Mouse (Mus musculus) liver, adult 2 months (tissue): ENCODE measurements around the gene Fgfr2. TPM values are rescaled to one million over a fixed set of nuclear protein-coding genes. Genes with fewer than 3 reads are reported as not detected.
A peak's percentile ranks its signal among the peaks of the same experiment; 100 is the strongest.

Experiments used
- DNase-seq: peaks from one replicate; pipeline ENCODE4 v3.0.0-alpha.2; 2011; ENCODE audit warnings: low read depth, low spot score; ENCODE audit errors: extremely low read depth
- H3K27ac ChIP-seq: fragments of 200-500 bp; replicated peaks from 2 replicates; pipeline ENCODE4 v1.5.1; 2012; ENCODE audit warnings: low read depth, mild to moderate bottlenecking, control low read depth, inconsistent platforms, low read length; ENCODE audit not compliant: insufficient read depth
- H3K27me3 ChIP-seq: fragments of 200-500 bp; 2 replicates; pipeline ENCODE4 v1.6.1; 2012; ENCODE audit warnings: mild to moderate bottlenecking, moderate library complexity, low read length, inconsistent platforms; ENCODE audit not compliant: control insufficient read depth, insufficient read depth
- H3K36me3 ChIP-seq: fragments of 200-500 bp; 2 replicates; pipeline ENCODE4 v1.6.1; 2012; ENCODE audit warnings: low read length, inconsistent platforms; ENCODE audit not compliant: control insufficient read depth, insufficient read depth
- H3K4me1 ChIP-seq: fragments of 200-500 bp; 2 replicates; pipeline ENCODE4 v1.6.1; 2011; ENCODE audit warnings: low read length; ENCODE audit not compliant: control insufficient read depth, insufficient read depth
- H3K4me3 ChIP-seq: fragments of 200-500 bp; 2 replicates; pipeline ENCODE4 v1.5.1; 2011; ENCODE audit warnings: low read depth, mild to moderate bottlenecking, control low read depth, low read length, moderate library complexity; ENCODE audit not compliant: insufficient read depth
- H3K79me2 ChIP-seq: fragments of 200-500 bp; 2 replicates; pipeline ENCODE4 v1.6.1; 2012; ENCODE audit warnings: inconsistent platforms, mild to moderate bottlenecking, low read length, moderate library complexity; ENCODE audit not compliant: control insufficient read depth, insufficient read depth
- H3K9ac ChIP-seq: fragments of 200-500 bp; 2 replicates; pipeline ENCODE4 v1.6.1; 2012; ENCODE audit warnings: low read depth, mild to moderate bottlenecking, control low read depth, inconsistent platforms, low read length
- CTCF ChIP-seq: fragments of 200-500 bp; IDR thresholded peaks from 2 replicates; pipeline ENCODE4 v1.5.1; 2011; ENCODE audit warnings: low read depth, low read length, control low read depth
- POLR2A ChIP-seq: fragments of 200-500 bp; IDR thresholded peaks from 2 replicates; pipeline ENCODE4 v1.6.1; 2011; ENCODE audit warnings: low read length, control low read depth; ENCODE audit not compliant: insufficient read depth; ENCODE audit errors: extremely low read depth
- WGBS: fragments of 180-500 bp; shearing (Covaris S2); methylation state at CpG from one replicate; pipeline ENCODE4 v1.1.7; 2018; 5-methylcytosine and 5-hydroxymethylcytosine counted together
- polyA plus RNA-seq: library from polyadenylated mRNA; depleted of rRNA; stranded (reverse); fragments of >200 nt; gene quantifications from 2 replicates; pipeline ENCODE4 v1.2.3, GENCODE M21; 2012
- total RNA-seq: library from RNA; depleted of rRNA; stranded (reverse); fragments of >200 nt; gene quantifications from 2 replicates; pipeline ENCODE4 v1.2.3, GENCODE M21; 2014

Fgfr2 gene
- total and polyA plus RNA-seq, 2 experiments, result 16.7 to 35.2 TPM

GRCm38 (mm10) chr7:131001976-131002726 lies 2121.0 kb downstream of the Fgfr2 start:
- peaks cover 21% of the 10 kb centered on the region; the same call in 1 of the 2 replicates for H3K27me3 ChIP-seq
- TF ChIP-seq POLR2A (no peak), CTCF (no peak)
- H3K4me1 ChIP-seq, result no peaks in the 10 kb centered on the region
- H3K4me3 ChIP-seq, result no peak overlapping the region
- WGBS, result 69% methylated on average over 12 of the region's 12 CpGs
- H3K36me3 ChIP-seq, result no peaks in the 10 kb centered on the region
- H3K9ac ChIP-seq, result no peak overlapping the region
- H3K27ac ChIP-seq, result no peak overlapping the region
- DNase-seq, result no peak
- H3K79me2 ChIP-seq, result no peaks in the 10 kb centered on the region

- peaks cover 12% of the 10 kb centered on the region for H3K4me1 ChIP-seq
- no peak overlapping the region for H3K27ac ChIP-seq
- H3K36me3 ChIP-seq, result no peaks in the 10 kb centered on the region
- 41% methylated on average over 8 of the region's 8 CpGs for WGBS
- DNase-seq, result peak; percentile 30
- H3K79me2 ChIP-seq, result no peaks in the 10 kb centered on the region
- TF ChIP-seq CTCF (peak; percentile 47), POLR2A (no peak)
- no peak overlapping the region for H3K4me3 ChIP-seq
- H3K27me3 ChIP-seq, result peaks cover 4% of the 10 kb centered on the region; the same call in 1 of the 2 replicates
- no peak overlapping the region for H3K9ac ChIP-seq
Measured at GRCm38 (mm10) chr7:130993907-130994306, 2129.2 kb downstream of the Fgfr2 start.

- H3K79me2 ChIP-seq, result no peaks in the 10 kb centered on the region
- no peak overlapping the region for H3K9ac ChIP-seq
- no peak for DNase-seq
- peaks cover 12% of the 10 kb centered on the region for H3K4me1 ChIP-seq
- 89% methylated on average over 13 of the region's 13 CpGs for WGBS
- H3K36me3 ChIP-seq, result no peaks in the 10 kb centered on the region
- H3K4me3 ChIP-seq, result no peak overlapping the region
- TF ChIP-seq CTCF (no peak), POLR2A (no peak)
- no peak overlapping the region for H3K27ac ChIP-seq
- H3K27me3 ChIP-seq, result peaks cover 4% of the 10 kb centered on the region; the same call in 1 of the 2 replicates
Measured at GRCm38 (mm10) chr7:130991174-130991789, 2131.9 kb downstream of the Fgfr2 start.

- DNase-seq, result peak; percentile 71
- TF ChIP-seq CTCF (no peak), POLR2A (no peak)
- Histone ChIP-seq H3K27ac (no peak overlapping the region), H3K4me1 (peaks cover 16% of the 10 kb centered on the region), H3K9ac (no peak overlapping the region), H3K27me3 (peaks cover 2% of the 10 kb centered on the region; the same call in 1 of the 2 replicates), H3K36me3 (no peaks in the 10 kb centered on the region), H3K79me2 (no peaks in the 10 kb centered on the region), H3K4me3 (no peak overlapping the region)
- 37% methylated on average over 3 of the region's 3 CpGs for WGBS
Measured at GRCm38 (mm10) chr7:130989371-130989770, 2133.8 kb downstream of the Fgfr2 start.

GRCm38 (mm10) chr7:130988146-130988545 lies 2135.0 kb downstream of the Fgfr2 start:
- DNase-seq, result no peak
- H3K79me2 ChIP-seq, result no peaks in the 10 kb centered on the region
- H3K27me3 ChIP-seq, result peaks cover 5% of the 10 kb centered on the region
- H3K9ac ChIP-seq, result no peak overlapping the region
- 85% methylated on average over 5 of the region's 5 CpGs for WGBS
- H3K36me3 ChIP-seq, result no peaks in the 10 kb centered on the region
- H3K27ac ChIP-seq, result no peak overlapping the region
- no peak overlapping the region for H3K4me3 ChIP-seq
- TF ChIP-seq CTCF (no peak), POLR2A (no peak)
- peaks cover 15% of the 10 kb centered on the region for H3K4me1 ChIP-seq

GRCm38 (mm10) chr7:130985716-130986115 lies 2137.4 kb downstream of the Fgfr2 start:
- peaks cover 15% of the 10 kb centered on the region for H3K4me1 ChIP-seq
- no peak overlapping the region for H3K9ac ChIP-seq
- no peak for TF ChIP-seq POLR2A
- no peak for TF ChIP-seq CTCF
- no peaks in the 10 kb centered on the region for H3K79me2 ChIP-seq
- DNase-seq, result peak; percentile 90
- H3K4me3 ChIP-seq, result no peak overlapping the region
- no peak overlapping the region for H3K27ac ChIP-seq
- H3K27me3 ChIP-seq, result peaks cover 9% of the 10 kb centered on the region
- no peaks in the 10 kb centered on the region for H3K36me3 ChIP-seq
- WGBS, result 15% methylated on average over 3 of the region's 3 CpGs
